Mouse (Mus musculus): ENCODE data around the gene Rsad2.
"Not testable (repeated sequence)": the region's sequence is repeated elsewhere in the genome, so short reads cannot be mapped to it uniquely, and the experiment has no call there.

Gene Rsad2

GRCm38 (mm10) chr12:26446377-26447045, 9.7 kb downstream of the Rsad2 start:
- no peak for DNase-seq

- no peak for DNase-seq
These were observed 11.7 kb downstream of the Rsad2 start for GRCm38 (mm10) chr12:26444511-26444910.

DNA sequence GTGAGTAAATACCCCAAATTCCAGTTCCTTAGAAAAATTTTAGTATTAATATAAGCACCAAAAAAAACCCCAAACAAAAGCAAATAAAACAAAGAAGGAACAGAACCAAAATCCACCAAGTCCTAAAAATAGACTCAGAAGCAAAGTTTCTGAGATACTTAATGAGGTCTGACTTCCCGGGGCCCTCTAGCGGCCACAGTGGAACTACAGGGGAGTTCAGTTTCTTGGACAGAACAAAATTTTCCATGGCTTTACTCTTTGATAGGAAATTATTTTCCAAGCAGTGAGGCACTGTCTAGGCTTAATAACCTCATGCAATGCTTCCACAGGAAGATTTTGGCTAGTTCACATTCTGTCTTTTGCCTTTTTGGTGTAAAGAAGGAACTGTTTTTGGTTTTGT, 12.2 kb downstream of the Rsad2 start:
- DNase-seq, result peak; percentile 91

DNA sequence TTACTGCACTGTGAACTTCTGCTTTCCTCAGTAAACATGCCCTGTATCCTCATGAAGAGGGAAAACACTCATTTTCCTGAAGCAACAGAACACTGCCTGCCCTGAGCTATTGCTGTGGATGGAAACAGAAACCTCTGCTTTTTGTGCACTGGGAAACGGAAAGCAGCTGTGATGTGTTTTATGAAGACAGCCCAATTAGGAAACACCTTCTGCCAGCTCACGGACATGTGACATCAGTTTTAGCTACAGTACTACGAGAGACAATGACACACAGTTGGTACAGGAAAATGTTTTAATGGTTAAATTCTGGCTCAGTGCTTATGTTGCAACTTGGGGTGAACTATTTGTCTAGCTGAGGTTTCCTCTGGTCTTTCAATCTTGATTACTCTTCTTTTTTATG, 16.9 kb downstream of the Rsad2 start:
- DNase-seq, result peak; percentile 23

DNA sequence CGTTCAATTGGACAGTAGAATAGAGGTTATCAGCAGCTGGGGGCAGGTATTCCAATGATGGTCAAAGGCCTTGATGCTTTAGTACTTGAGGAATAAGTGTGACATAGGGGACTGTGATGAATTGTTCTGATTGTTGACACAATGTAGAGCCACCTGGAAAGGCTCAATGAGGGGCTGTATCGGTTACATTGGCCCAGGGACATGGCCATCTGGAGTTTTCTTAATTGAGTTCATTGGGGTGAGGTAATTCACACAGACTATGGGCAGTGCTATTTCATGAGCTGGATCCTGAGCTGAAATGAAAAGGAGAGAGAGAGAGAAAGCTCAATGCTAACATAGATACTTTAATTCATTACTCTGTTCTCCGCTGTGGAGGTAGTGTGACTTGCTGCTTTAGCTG, 18.3 kb downstream of the Rsad2 start:
- no peak for DNase-seq

GRCm38 (mm10) chr12:26436334-26436733, 19.9 kb downstream of the Rsad2 start:
- DNase-seq, result no peak

DNA sequence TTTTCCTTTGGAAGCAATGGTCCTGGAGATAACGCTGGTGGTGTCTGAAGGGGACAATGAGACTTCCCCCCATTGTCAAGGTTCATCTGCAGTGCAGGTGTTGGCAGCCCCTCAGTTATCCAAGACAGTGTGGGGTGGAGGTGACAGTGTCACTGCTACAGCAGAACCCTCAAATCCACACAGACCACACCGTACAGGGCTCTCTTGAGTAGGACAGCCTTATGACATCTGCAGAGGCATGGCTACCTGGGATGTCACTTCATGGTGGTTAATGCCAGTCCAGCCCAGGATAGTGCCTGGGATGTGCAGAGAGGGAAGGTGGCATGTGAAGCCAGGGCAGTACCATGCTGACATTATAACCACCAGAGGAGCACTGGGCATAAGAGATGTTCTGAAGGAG, 27.5 kb downstream of the Rsad2 start:
- DNase-seq, result not testable (repeated sequence)

- DNase-seq, result peak; percentile 82
These were observed 31.4 kb downstream of the Rsad2 start for GRCm38 (mm10) chr12:26424841-26425240.

DNA sequence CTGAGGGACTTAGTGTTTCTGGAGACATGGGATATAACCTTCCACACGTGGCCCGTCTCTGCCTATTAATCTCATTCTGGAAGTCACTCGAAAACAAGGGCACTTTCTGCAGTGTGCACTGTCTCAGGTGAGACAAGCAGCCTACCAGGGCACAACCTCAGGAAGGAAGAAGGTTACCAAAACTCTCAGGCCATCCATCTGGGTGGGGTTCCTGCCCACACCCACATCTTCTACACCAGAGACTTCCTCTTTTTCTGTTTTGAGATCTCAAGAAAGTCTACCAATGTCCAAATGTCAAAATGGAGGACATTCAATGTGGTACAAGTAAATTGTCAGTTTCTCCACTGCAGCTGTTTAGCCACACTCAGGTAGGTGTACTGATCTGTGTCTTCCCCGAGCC, 37.9 kb downstream of the Rsad2 start:
- peak; percentile 35 for DNase-seq

GRCm38 (mm10) chr12:26416636-26417295, 39.5 kb downstream of the Rsad2 start:
- DNase-seq, result no peak

DNA sequence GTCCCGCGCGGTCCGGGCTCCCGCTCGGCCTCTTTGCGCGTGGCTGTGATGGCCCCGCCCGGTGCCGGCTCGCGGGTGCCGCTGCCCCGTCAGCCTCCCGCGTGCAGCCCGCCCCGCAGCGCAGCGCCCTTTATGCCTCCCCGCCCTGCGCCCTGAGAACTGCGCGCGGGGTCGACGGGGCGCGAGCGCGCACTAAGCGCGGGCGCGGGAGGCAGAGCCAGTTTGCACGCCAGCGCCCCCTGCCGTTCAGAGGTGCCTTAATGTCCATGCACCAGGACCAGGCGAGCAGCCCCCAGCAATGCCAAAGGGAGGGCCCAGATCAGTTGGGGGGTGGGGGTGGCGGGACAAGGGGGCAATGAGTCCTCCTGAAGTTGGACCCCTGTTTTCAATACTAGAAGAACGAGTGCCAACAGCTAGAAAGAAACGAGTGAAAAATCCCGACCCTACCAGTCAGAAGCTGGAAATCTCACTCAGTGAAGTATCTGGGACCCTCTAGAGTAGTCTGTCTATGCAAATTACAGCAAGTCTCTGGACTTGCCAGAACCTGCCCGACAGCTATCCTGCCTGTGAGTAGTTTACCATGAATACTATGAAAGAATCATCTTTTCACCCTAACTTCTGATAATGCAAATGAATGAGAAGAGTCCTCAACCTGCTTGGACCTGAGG, 41.0 kb downstream of the Rsad2 start, which contains the start of gene Rnf144a:
Gene Rnf144a, minus strand, starts transcription at position 151 of the 668 bp plus-strand sequence.
- peak; percentile 94 for DNase-seq

DNA sequence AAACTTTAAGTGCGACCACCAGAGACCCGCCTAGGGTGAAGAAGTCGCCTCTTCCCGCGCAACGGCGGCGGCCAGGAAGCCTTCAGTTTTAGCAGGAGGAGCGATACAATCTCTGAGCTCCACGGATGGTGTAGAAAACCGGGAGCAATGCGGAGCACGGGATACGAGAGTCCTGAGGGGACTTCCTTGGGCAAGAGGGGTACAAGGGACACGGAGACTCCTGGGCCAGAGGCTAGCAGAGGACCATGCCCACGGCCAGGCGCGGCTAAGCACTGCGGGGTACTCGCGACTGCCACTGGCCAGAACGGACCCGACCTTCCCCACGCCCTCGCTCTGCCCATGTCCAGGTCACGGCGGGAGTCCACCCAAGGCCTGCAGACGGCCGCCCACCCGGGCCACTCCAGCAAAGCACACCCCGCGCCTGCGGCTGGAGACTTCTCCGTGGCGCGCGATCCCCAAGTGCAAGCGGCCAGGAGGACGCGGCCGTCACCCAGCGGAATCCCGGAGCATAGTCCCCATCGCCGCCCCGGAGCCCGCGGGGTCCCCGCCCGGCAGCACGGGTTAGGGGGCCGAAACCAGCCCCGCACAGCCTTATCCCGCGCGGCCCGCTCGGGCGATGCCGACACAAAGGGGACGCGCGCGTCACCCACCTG, 41.7 kb downstream of the Rsad2 start:
- peak; percentile 28 for DNase-seq

DNA sequence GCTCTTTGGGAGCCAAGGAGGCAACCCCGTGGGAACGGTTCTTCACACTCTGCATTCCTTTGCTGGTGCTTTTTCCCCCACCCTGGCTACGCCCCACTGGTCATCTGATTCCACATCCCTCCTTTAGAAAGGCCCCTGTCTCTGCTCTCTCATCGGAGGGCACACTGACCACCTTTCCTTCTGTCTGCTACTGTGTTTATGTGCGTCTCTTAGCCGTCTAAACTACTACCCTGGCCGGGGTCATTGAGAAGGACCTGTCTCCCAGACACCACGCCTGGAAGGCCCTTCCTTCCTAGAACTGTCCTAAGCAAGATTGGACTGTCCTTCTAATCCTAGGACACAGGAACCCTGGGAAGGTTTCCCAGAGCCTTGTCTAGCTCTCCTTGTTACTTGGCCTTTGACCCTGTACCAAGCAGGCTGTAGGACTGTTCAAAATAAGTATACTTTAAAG, 42.3 kb downstream of the Rsad2 start:
- DNase-seq, result peak; percentile 40

- no peak for DNase-seq
These were observed 43.5 kb downstream of the Rsad2 start for GRCm38 (mm10) chr12:26412802-26413201.

DNA sequence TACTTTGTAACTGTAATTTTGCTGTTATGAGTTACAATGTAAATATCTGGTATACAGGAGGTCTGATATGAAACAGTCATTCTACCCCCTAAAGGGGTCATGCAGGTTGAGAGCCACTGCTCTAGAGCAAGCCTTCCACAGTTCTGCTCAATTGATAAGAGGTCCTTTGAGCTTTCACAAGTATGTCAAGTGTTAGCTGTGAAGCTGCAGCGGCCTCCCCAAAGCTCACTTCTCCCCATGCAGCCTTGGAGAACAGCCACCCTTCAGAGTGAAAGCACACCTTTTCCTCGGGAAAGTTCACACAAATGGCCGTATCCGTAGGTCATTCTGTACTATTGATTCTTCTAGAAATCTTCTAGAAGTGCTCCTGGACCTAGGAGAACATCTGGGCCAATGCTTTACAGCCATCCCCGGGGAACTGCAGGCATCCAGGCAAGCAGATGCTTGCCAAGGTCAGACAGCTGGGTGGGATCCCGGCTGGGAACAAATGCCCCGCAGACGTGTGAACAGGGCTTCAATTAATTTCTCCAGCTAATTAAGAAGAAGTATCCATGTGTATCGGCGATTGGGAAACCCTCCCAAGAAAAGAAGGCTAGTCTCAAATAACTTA, 44.3 kb downstream of the Rsad2 start:
- DNase-seq, result no peak

- DNase-seq, result no peak
These were observed 45.8 kb downstream of the Rsad2 start for GRCm38 (mm10) chr12:26410443-26410842.

DNA sequence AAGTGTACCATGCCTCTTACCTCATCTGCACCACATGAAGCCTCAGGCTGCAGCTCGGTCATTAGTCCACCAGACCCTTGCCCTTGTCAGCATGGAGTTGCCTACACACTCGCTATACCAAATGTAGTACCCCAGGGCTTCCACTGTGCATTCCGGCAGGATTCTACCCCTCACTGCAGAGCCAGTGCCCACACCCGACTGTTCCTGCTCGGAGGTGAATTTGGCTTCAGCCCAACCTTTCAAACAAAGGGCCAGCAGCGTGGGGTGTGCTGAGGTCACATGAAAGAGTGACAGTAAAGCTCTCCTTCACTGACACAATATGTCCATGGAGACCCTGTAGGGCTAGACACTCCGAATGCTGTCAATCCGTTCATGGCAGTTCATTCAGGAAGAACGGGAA, 47.5 kb downstream of the Rsad2 start:
- no peak for DNase-seq

DNA sequence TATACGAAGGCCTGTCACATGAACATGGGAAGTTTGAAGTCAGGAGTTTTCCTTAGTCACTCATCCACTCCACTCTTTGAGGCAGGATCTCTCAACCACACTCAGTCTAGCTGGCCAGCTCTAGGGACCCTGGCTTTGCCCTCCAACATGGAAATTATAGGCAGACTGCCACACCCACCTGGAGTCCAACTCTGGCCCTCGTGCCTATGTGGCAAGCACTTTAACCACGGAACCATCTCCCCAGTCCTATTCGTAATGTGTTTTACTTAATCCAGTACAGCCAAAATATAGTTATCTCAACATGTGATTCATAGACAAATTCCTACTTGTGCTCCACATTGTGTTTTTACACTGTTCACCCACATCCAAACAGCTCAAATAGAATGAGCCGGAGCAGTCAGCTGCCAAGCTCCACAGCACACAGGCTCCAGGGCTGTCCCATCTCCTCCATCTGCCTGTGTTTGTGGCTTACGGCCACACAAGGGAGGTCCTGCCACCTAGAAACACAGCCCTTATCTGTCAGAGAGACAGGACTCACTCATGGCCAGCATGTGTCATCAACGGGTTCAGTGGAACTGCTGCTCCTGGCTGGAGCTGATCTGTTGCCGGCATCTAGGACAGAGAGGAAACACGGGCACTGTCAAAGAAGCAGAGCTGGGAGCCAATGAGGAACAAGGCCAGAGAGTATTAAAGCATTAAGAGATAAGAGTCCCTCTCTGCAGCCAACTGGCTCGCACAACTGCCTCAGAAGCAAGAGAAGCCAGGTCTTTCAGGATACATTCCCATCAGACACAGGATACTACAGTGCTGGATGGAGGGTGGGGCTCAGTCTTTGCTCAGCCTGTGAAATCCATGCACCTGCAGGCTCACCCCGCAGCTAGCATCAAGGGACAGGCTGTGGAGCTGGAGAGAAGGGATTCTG, 51.2 kb downstream of the Rsad2 start:
- peak; percentile 85 for DNase-seq

DNA sequence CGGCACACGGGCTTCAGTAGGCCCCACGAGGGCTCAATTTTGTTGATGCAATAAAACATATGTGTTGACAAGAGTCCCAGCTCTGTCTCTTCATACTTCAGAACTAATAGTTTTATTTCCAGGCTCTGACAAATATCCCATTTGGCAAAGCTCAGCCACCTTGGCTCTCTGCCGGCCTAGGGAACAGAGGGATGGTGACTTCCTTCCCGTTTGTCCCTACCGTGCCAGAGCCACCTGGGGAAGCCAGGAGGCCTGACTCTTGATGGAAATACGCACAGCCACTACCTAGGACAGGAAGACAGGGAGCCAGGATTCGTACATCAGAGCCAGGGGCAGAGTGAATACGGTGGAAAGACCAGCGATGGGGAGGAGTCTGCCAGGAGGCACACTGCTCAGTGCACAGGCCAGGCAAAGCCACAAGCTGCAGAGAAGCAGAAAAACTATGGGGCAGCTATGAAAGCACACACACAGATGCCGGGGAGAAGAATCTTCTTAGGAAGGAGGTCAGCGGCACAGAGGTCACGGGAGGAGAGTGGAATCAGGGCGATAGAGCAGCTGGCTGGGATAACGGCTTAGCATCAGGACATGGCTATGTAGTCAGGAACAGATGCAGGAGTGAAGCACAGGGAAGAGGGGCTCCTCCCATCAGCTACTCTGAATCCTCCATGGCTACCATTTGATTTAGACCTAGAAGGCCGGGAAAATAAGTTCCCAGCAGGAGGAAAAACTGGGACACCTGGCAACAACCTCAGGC, 52.7 kb downstream of the Rsad2 start:
- DNase-seq, result peak; percentile 55

GRCm38 (mm10) chr12:26401696-26402470, 54.4 kb downstream of the Rsad2 start:
- peak; percentile 69 for DNase-seq

Data from lung, postnatal 36 days (tissue).